Mouse (Mus musculus) myocyte (in vitro differentiated cells): Measurements from ENCODE around the gene Mettl17.
"Not testable (repeated sequence)": the region's sequence is repeated elsewhere in the genome, so short reads cannot be mapped to it uniquely, and the experiment has no call there.

ENCODE experiments used
- CEBPB ChIP-seq: IDR thresholded peaks from 2 replicates; pipeline ENCODE4 v1.6.1; 2011; ENCODE audit warnings: mild to moderate bottlenecking, moderate library complexity; ENCODE audit not compliant: poor library complexity, insufficient read depth, severe bottlenecking
- MAX ChIP-seq: IDR thresholded peaks from one replicate; pipeline ENCODE4 v1.6.1; 2011; ENCODE audit warnings: low read depth, mild to moderate bottlenecking, control low read depth
- POLR2A ChIP-seq: IDR thresholded peaks from one replicate; pipeline ENCODE4 v1.6.1; 2011; ENCODE audit warnings: low read depth, mild to moderate bottlenecking, control low read depth, moderate library complexity; ENCODE audit not compliant: insufficient read length
- POLR2AphosphoS2 ChIP-seq: IDR thresholded peaks from one replicate; pipeline ENCODE4 v1.6.1; 2011; ENCODE audit warnings: low read depth, control low read depth; ENCODE audit not compliant: insufficient read length
- REST ChIP-seq: IDR thresholded peaks from one replicate; pipeline ENCODE4 v1.6.1; 2011; ENCODE audit warnings: mild to moderate bottlenecking, control low read depth, moderate library complexity; ENCODE audit not compliant: insufficient read depth, insufficient read length
- SRF ChIP-seq: IDR thresholded peaks from one replicate; pipeline ENCODE4 v1.6.1; 2011; ENCODE audit warnings: low read depth; ENCODE audit not compliant: control insufficient read depth, insufficient read length
- TCF12 ChIP-seq: IDR thresholded peaks from one replicate; pipeline ENCODE4 v1.6.1; 2011; ENCODE audit warnings: mild to moderate bottlenecking, control low read depth; ENCODE audit not compliant: poor library complexity, insufficient read depth, severe bottlenecking

GRCm38 (mm10) chr14:51863603-51864002, 21.0 kb upstream of the Mettl17 start:
- TF ChIP-seq POLR2A, REST, SRF, POLR2AphosphoS2, MAX, CEBPB, TCF12: not testable (repeated sequence)
